ENCODE assay signal across 9 mouse cellular contexts in genomic region chr4:98722454-98722853, GRCm38 (mm10). TPM values are rescaled to one million over a fixed set of nuclear protein-coding genes. Genes with fewer than 3 reads are reported as not detected.
DNase-seq lines count a peak whose midpoint lies in the region; ATAC-seq and TF ChIP-seq lines count a peak whose summit lies in the region.
"Had no signal": no experiment of that assay in that cellular context is flagged by ENCODE, and none has a peak within 500 bp of the region (broad histone marks: within the 10 kb centered on the region; RNA-seq: fewer than 3 reads in every experiment).

No protein-coding gene starts in this region.

- no peak overlapping the region for H3K4me2 ChIP-seq in liver, embryonic 12.5 days
- no peak overlapping the region for H3K4me2 ChIP-seq in forebrain, embryonic 12.5 days
- H3K4me2 ChIP-seq in intestine, postnatal 0 days (replicated peaks; ENCODE audit: low read depth): no peak overlapping the region

- H3K36me3 ChIP-seq in liver, embryonic 12.5 days: no peaks in the 10 kb centered on the region
- H3K36me3 ChIP-seq in forebrain, embryonic 12.5 days (replicated peaks): no peaks in the 10 kb centered on the region
- peaks cover 4% of the 10 kb centered on the region; the same call in 1 of the 2 replicates for H3K36me3 ChIP-seq in intestine, postnatal 0 days (ENCODE audit: control insufficient read depth, insufficient read depth)

- peak; percentile 88 for TF ChIP-seq CTCF in intestine, postnatal 0 days (IDR thresholded peaks at IDR 0.05; ENCODE audit: low read depth)

- peaks cover 22% of the 10 kb centered on the region for H3K27me3 ChIP-seq in liver, embryonic 12.5 days (replicated peaks)
- peaks cover 27% of the 10 kb centered on the region for H3K27me3 ChIP-seq in forebrain, embryonic 12.5 days
- H3K27me3 ChIP-seq in intestine, postnatal 0 days (replicated peaks; ENCODE audit: control insufficient read depth, insufficient read depth, low read length): peaks cover 11% of the 10 kb centered on the region; the same call in 1 of the 2 replicates

- DNase-seq in liver: peak; percentile 68
- DNase-seq in c-Kit-positive CD71-positive TER-119-negative erythroid progenitor cells, embryonic 14.5 days (ENCODE audit: low read depth): peak; percentile 34
- DNase-seq in left cerebral cortex, postnatal 4 days: peak; percentile 75
- peak; percentile 18 to 28 for DNase-seq in natural killer cell, adult 2 months (ENCODE audit: low spot score in 2 of 2)
- peak; percentile 82 for DNase-seq in testis, postnatal 10 days (ENCODE audit: low spot score)

- no peak overlapping the region for H3K27ac ChIP-seq in liver, embryonic 12.5 days
- H3K27ac ChIP-seq in forebrain, embryonic 12.5 days: no peak overlapping the region
- no peak overlapping the region for H3K27ac ChIP-seq in intestine, postnatal 0 days (ENCODE audit: low read depth, low read length)
- H3K27ac ChIP-seq: macrophage had no signal

- no peak overlapping the region for H3K9ac ChIP-seq in liver, embryonic 12.5 days
- no peak overlapping the region for H3K9ac ChIP-seq in forebrain, embryonic 12.5 days
- no peak overlapping the region for H3K9ac ChIP-seq in intestine, postnatal 0 days (ENCODE audit: low read depth, low read length)

- no peak overlapping the region for H3K4me3 ChIP-seq in liver, embryonic 12.5 days
- H3K4me3 ChIP-seq in forebrain, embryonic 12.5 days (replicated peaks): no peak overlapping the region
- H3K4me3 ChIP-seq in intestine, postnatal 0 days (ENCODE audit: low read depth, low read length): no peak overlapping the region

- ATAC-seq in liver, embryonic 12.5 days: no peak
- peak; percentile 59; the same call in 1 of the 2 replicates for ATAC-seq in forebrain, embryonic 12.5 days (ENCODE audit: low FRiP score)
- ATAC-seq in intestine, postnatal 0 days: peak; percentile 49; the same call in 1 of the 2 replicates

- intact Hi-C loops in left cerebral cortex, postnatal 4 days (cut with DNase I): loop anchor here (10.0 kb wide), 1 partner anchor 462 kb away; no protein-coding TSS in a partner anchor

- H3K9me3 ChIP-seq in liver, embryonic 12.5 days (replicated peaks): no peaks in the 10 kb centered on the region
- no peaks in the 10 kb centered on the region for H3K9me3 ChIP-seq in forebrain, embryonic 12.5 days
- H3K9me3 ChIP-seq in intestine, postnatal 0 days (ENCODE audit: control insufficient read depth): no peaks in the 10 kb centered on the region

- WGBS in liver, embryonic 12.5 days (ENCODE audit: insufficient replicate concordance): 15% methylated on average over 8 of the region's 8 CpGs
- 13% methylated on average over 8 of the region's 8 CpGs for WGBS in forebrain, embryonic 12.5 days
- 11% methylated on average over 8 of the region's 8 CpGs for WGBS in intestine, postnatal 0 days

- H3K4me1 ChIP-seq in liver, embryonic 12.5 days: peaks cover 8% of the 10 kb centered on the region; the same call in 1 of the 2 replicates
- peaks cover 10% of the 10 kb centered on the region for H3K4me1 ChIP-seq in forebrain, embryonic 12.5 days
- H3K4me1 ChIP-seq in intestine, postnatal 0 days (replicated peaks; ENCODE audit: control insufficient read depth, insufficient read depth, low read length): no peaks in the 10 kb centered on the region

RNA-seq across cellular contexts. Expression of gene L1td1, which starts 4.1 kb away (rescaled TPM):
- polyA plus RNA-seq in liver, embryonic 12.5 days (2016; fragmentation: Nextera tagmentation; extraction: Ambion mirVana): not detected in 2 replicates
- 0.08 TPM in 1 of 2 replicates, not detected in the other for polyA plus RNA-seq in forebrain, embryonic 12.5 days (2016; fragmentation: Nextera tagmentation; extraction: Ambion mirVana)
- not detected in 2 replicates for polyA plus RNA-seq in intestine, postnatal 0 days (2015; fragmentation: Nextera tagmentation; extraction: Ambion mirVana)
- total RNA-seq in left cerebral cortex, postnatal 4 days (2021): not detected
- polyA plus RNA-seq: macrophage had no signal

Comparison
In these comparisons a context has a peak if more than half of its experiments do, and no peak if none do; other contexts are left out.
1. DNase-seq: peak in every context shown above with its lines; median percentile 82 in testis, postnatal 10 days; 75 in left cerebral cortex, postnatal 4 days; 68 in liver; 34 in c-Kit-positive CD71-positive TER-119-negative erythroid progenitor cells, embryonic 14.5 days; 23 in natural killer cell, adult 2 months.